In the genomic region with DNA sequence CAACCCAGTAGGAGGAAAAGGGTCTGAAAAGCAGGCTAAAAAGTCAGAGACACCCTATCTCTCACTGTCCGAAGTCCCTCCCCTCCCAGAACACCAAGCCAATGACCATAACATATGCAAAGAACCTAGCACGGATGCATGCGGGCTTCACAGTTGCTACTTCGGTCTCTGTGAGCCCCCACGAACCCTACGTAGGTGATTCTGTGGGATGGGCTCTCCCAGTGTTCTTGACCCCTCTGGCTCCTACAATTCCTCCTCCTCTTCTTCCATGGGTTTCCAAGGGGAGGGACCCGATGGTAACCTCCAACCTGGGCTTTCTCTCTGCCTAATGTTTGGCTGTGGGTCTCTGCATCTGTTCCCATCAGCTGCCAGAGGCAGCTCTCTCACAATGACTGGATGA, we compare ENCODE assay signal across 28 mouse cellular contexts. TPM values are rescaled to one million over a fixed set of nuclear protein-coding genes. Genes with fewer than 3 reads are reported as not detected.
DNase-seq lines count a peak whose midpoint lies in the region; ATAC-seq lines count a peak whose summit lies in the region.
"Had no signal": no experiment of that assay in that cellular context is flagged by ENCODE, and none has a peak within 500 bp of the region (broad histone marks: within the 10 kb centered on the region; RNA-seq: fewer than 3 reads in every experiment).

No protein-coding gene starts in this region.

- ATAC-seq in intestine, embryonic 14.5 days (replicated peaks; ENCODE audit: low FRiP score, low TSS enrichment, low read depth) = no peak
- ATAC-seq in intestine, embryonic 16.5 days = no peak
- ATAC-seq in kidney, embryonic 15.5 days (replicated peaks; ENCODE audit: low FRiP score) = no peak
- ATAC-seq: CD4-positive, CD25-positive, alpha-beta regulatory T cell, adult 4 months; forebrain, embryonic 14.5 days; Patski had no signal

- WGBS in intestine, embryonic 14.5 days = 74% methylated on average over 7 of the region's 7 CpGs
- 80% methylated on average over 7 of the region's 7 CpGs for WGBS in intestine, embryonic 16.5 days
- 76% methylated on average over 7 of the region's 7 CpGs for WGBS in kidney, embryonic 15.5 days

- no peaks in the 10 kb centered on the region for H3K36me3 ChIP-seq in intestine, embryonic 14.5 days (ENCODE audit: control insufficient read depth, insufficient read depth, low read length)
- no peaks in the 10 kb centered on the region for H3K36me3 ChIP-seq in intestine, embryonic 16.5 days (ENCODE audit: control insufficient read depth, insufficient read depth, low read length)
- H3K36me3 ChIP-seq in kidney, embryonic 15.5 days = no peaks in the 10 kb centered on the region
- H3K36me3 ChIP-seq: embryonic facial prominence, embryonic 13.5 days; embryonic facial prominence, embryonic 15.5 days; forebrain, embryonic 10.5 days; forebrain, embryonic 12.5 days; G1E had no signal

- peak; percentile 65 for DNase-seq in heart, adult 11 months
- no peak for DNase-seq in heart, postnatal 4 days
- peak; percentile 7 for DNase-seq in intestine, embryonic 14.5 days (ENCODE audit: low spot score)
- peak; percentile 10 to 58 for DNase-seq in spleen, postnatal 4 days (ENCODE audit: low spot score in 2 of 2)
- no peak for DNase-seq in spleen, adult 12 weeks (ENCODE audit: low spot score)
- DNase-seq: adrenal gland, adult 2 months; adrenal gland, postnatal 10 days; adrenal gland, postnatal 25 days; B cell, adult 2 months; cerebellum, adult 11 months; cerebellum, adult 18-20 months; cerebellum, adult 8-10 months; cerebellum, adult 9-11 months; cerebellum, postnatal 14 days; cerebellum, postnatal 36 days; embryo, embryonic 11 days had no signal

- H3K27me3 ChIP-seq in intestine, embryonic 14.5 days (replicated peaks; ENCODE audit: control insufficient read depth, insufficient read depth, low read length) = no peaks in the 10 kb centered on the region
- no peaks in the 10 kb centered on the region for H3K27me3 ChIP-seq in intestine, embryonic 16.5 days (replicated peaks; ENCODE audit: control insufficient read depth, insufficient read depth, low read length)
- peaks cover 12% of the 10 kb centered on the region for H3K27me3 ChIP-seq in kidney, embryonic 15.5 days
- H3K27me3 ChIP-seq: CH12.LX; embryonic facial prominence, embryonic 15.5 days had no signal

- no peak overlapping the region for H3K27ac ChIP-seq in intestine, embryonic 14.5 days (ENCODE audit: low read depth)
- no peak overlapping the region for H3K27ac ChIP-seq in intestine, embryonic 16.5 days (ENCODE audit: low read length)
- no peak overlapping the region for H3K27ac ChIP-seq in kidney, embryonic 15.5 days
- H3K27ac ChIP-seq: embryonic facial prominence, embryonic 13.5 days; embryonic facial prominence, embryonic 15.5 days; forebrain, embryonic 10.5 days; forebrain, embryonic 12.5 days had no signal

- H3K4me1 ChIP-seq in intestine, embryonic 14.5 days (replicated peaks; ENCODE audit: control insufficient read depth, insufficient read depth, low read length) = no peaks in the 10 kb centered on the region
- 0 out of 2 replicates have a peak, but pooled peaks cover 4% of the 10 kb centered on the region for H3K4me1 ChIP-seq in intestine, embryonic 16.5 days (ENCODE audit: control insufficient read depth, insufficient read depth, low read length)
- peaks cover 16% of the 10 kb centered on the region for H3K4me1 ChIP-seq in kidney, embryonic 15.5 days

- H3K9ac ChIP-seq in intestine, embryonic 14.5 days (ENCODE audit: low read length) = no peak overlapping the region
- no peak overlapping the region for H3K9ac ChIP-seq in intestine, embryonic 16.5 days (ENCODE audit: low read depth, low read length)
- H3K9ac ChIP-seq in kidney, embryonic 15.5 days = no peak overlapping the region
- H3K9ac ChIP-seq: embryonic facial prominence, embryonic 13.5 days; embryonic facial prominence, embryonic 15.5 days; forebrain, embryonic 12.5 days had no signal

- no peaks in the 10 kb centered on the region for H3K9me3 ChIP-seq in intestine, embryonic 14.5 days (ENCODE audit: control insufficient read depth, low read length)
- no peaks in the 10 kb centered on the region for H3K9me3 ChIP-seq in intestine, embryonic 16.5 days (ENCODE audit: control insufficient read depth, low read length)
- H3K9me3 ChIP-seq in kidney, embryonic 15.5 days (replicated peaks) = no peaks in the 10 kb centered on the region
- H3K9me3 ChIP-seq: embryonic facial prominence, embryonic 13.5 days; embryonic facial prominence, embryonic 15.5 days; forebrain, embryonic 10.5 days; forebrain, embryonic 12.5 days; G1E had no signal

- no peak overlapping the region for H3K4me3 ChIP-seq in intestine, embryonic 14.5 days (ENCODE audit: low read depth, low read length)
- no peak overlapping the region for H3K4me3 ChIP-seq in intestine, embryonic 16.5 days (ENCODE audit: low read length)
- no peak overlapping the region for H3K4me3 ChIP-seq in kidney, embryonic 15.5 days (replicated peaks)
- H3K4me3 ChIP-seq: embryonic facial prominence, embryonic 13.5 days; embryonic facial prominence, embryonic 15.5 days; erythroblast, embryonic 14.5 days; forebrain, embryonic 10.5 days; forebrain, embryonic 12.5 days had no signal

- H3K4me2 ChIP-seq in intestine, embryonic 14.5 days (ENCODE audit: low read length) = no peak overlapping the region
- no peak overlapping the region for H3K4me2 ChIP-seq in intestine, embryonic 16.5 days (ENCODE audit: low read depth, low read length)
- no peak overlapping the region for H3K4me2 ChIP-seq in kidney, embryonic 15.5 days
- H3K4me2 ChIP-seq: embryonic facial prominence, embryonic 13.5 days; embryonic facial prominence, embryonic 15.5 days; forebrain, embryonic 12.5 days had no signal

RNA-seq across cellular contexts. Expression of a gene that starts 3.1 kb away (rescaled TPM):
- under 1 TPM; 0.21 to 0.29 TPM for total RNA-seq in heart, postnatal 4 days (2021)
- polyA plus RNA-seq in intestine, embryonic 14.5 days (2014; fragmentation: Nextera tagmentation; extraction: Ambion mirVana) = 5.4 and 6.9 TPM in 2 replicates
- polyA plus RNA-seq in intestine, embryonic 16.5 days (2015; fragmentation: Nextera tagmentation; extraction: Ambion mirVana) = 2.4 and 3.0 TPM in 2 replicates
- 7.6 and 8.5 TPM in 2 replicates for polyA plus RNA-seq in kidney, embryonic 15.5 days (2015; fragmentation: Nextera tagmentation; extraction: Ambion mirVana)
- polyA plus RNA-seq: erythroblast, embryonic 14.5 days; G1E had no signal

RNA-seq across cellular contexts. Expression of a gene that starts 9.7 kb away (rescaled TPM):
- 10 to 100 TPM; 36.1 to 36.7 TPM for total RNA-seq in heart, postnatal 4 days (2021)
- 37.0 and 43.3 TPM in 2 replicates for polyA plus RNA-seq in intestine, embryonic 14.5 days (2014; fragmentation: Nextera tagmentation; extraction: Ambion mirVana)
- 31.7 and 32.8 TPM in 2 replicates for polyA plus RNA-seq in intestine, embryonic 16.5 days (2015; fragmentation: Nextera tagmentation; extraction: Ambion mirVana)
- 43.6 and 44.4 TPM in 2 replicates for polyA plus RNA-seq in kidney, embryonic 15.5 days (2015; fragmentation: Nextera tagmentation; extraction: Ambion mirVana)

Comparison
In these comparisons a context has a peak if more than half of its experiments do, and no peak if none do; other contexts are left out.
1. DNase-seq: peak in heart, adult 11 months (single experiment), intestine, embryonic 14.5 days (single experiment) and spleen, postnatal 4 days (2 of 2); none in heart, postnatal 4 days (single experiment) and spleen, adult 12 weeks (single experiment).